Mouse (Mus musculus) heart, postnatal 14 days (tissue): Measurements from ENCODE around the gene Fam241b. TPM values are rescaled to one million over a fixed set of nuclear protein-coding genes. Genes with fewer than 3 reads are reported as not detected.

Experiments used
- DNase-seq, 2 experiments: peaks; one replicate each; pipeline ENCODE4 v3.0.0; 2021 to 2022
- intact Hi-C: fragments of 180-260 bp; cut with DNase I; formaldehyde crosslinking; loops from one replicate; pipeline ENCODE4 v1.15.1; 2025
- total RNA-seq, 2 experiments: library from RNA; stranded (reverse); gene quantifications; 2 replicates each; pipeline ENCODE4 v1.2.3; 2021

Fam241b gene
- total RNA-seq, 2 experiments from 2014 or later, result 0.93 to 1.1 TPM

GRCm38 (mm10) chr10:62135696-62136470 is 7.8 kb downstream of the Fam241b start:
- intact Hi-C loops, result no loop called here
- DNase-seq, result no peak

- intact Hi-C loops, result no loop called here
- peak in 1 of 2 experiments; percentile 5 for DNase-seq
Observed at GRCm38 (mm10) chr10:62132691-62133281, 10.9 kb downstream of the Fam241b start, which contains the start of gene Neurog3. TSS of gene Neurog3 (plus strand) at chr10:62133090.

- intact Hi-C loops, result no loop called here
Observed at GRCm38 (mm10) chr10:62128316-62128951, 15.3 kb downstream of the Fam241b start.

GRCm38 (mm10) chr10:62127711-62128231 is 15.9 kb downstream of the Fam241b start:
- intact Hi-C loops, result no loop called here

More at GRCm38 (mm10) chr10:62128316-62128951, 15.3 kb downstream of the Fam241b start:
- no peak for DNase-seq

GRCm38 (mm10) chr10:62127137-62127536 is 16.6 kb downstream of the Fam241b start:
- intact Hi-C loops, result no loop called here
- no peak for DNase-seq

More at GRCm38 (mm10) chr10:62127711-62128231, 15.9 kb downstream of the Fam241b start:
- peak in 1 of 2 experiments; percentile 6 for DNase-seq

GRCm38 (mm10) chr10:62113865-62114647 is 29.7 kb downstream of the Fam241b start:
- intact Hi-C loops, result no loop called here

GRCm38 (mm10) chr10:62111207-62111576 is 32.5 kb downstream of the Fam241b start:
- intact Hi-C loops, result no loop called here
- DNase-seq, result no peak

More at GRCm38 (mm10) chr10:62113865-62114647, 29.7 kb downstream of the Fam241b start:
- DNase-seq, result no peak

GRCm38 (mm10) chr10:62110504-62111206 is 33.1 kb downstream of the Fam241b start:
- DNase-seq, result peak; percentile 80 to 87
- intact Hi-C loops, result no loop called here

GRCm38 (mm10) chr10:62107048-62107447 is 36.7 kb downstream of the Fam241b start:
- DNase-seq, result no peak
- intact Hi-C loops, result no loop called here

- DNase-seq, result peak; percentile 66 to 76
- intact Hi-C loops, result loop anchor here (1.0 kb wide), 1 partner anchor 78 kb away; no protein-coding TSS in a partner anchor
Observed at GRCm38 (mm10) chr10:62104835-62105576, 38.7 kb downstream of the Fam241b start.

GRCm38 (mm10) chr10:62101504-62102439 is 41.9 kb downstream of the Fam241b start:
- intact Hi-C loops, result loop anchor here (1.0 to 2.0 kb wide), 5 partner anchors 47 to 263 kb away; no protein-coding TSS in a partner anchor
- DNase-seq, result peak; percentile 70 to 84

GRCm38 (mm10) chr10:62099749-62100403 is 43.8 kb downstream of the Fam241b start:
- intact Hi-C loops, result no loop called here
- DNase-seq, result no peak

- intact Hi-C loops, result no loop called here
- DNase-seq, result no peak
Observed at GRCm38 (mm10) chr10:62094401-62094800, 49.3 kb downstream of the Fam241b start.

- intact Hi-C loops, result no loop called here
- no peak for DNase-seq
Observed at GRCm38 (mm10) chr10:62093903-62094302, 49.8 kb downstream of the Fam241b start.

GRCm38 (mm10) chr10:62089486-62089885 is 54.2 kb downstream of the Fam241b start:
- no peak for DNase-seq
- intact Hi-C loops, result no loop called here

GRCm38 (mm10) chr10:62089071-62089470 is 54.6 kb downstream of the Fam241b start:
- intact Hi-C loops, result no loop called here
- DNase-seq, result no peak

- intact Hi-C loops, result no loop called here
- no peak for DNase-seq
Observed at GRCm38 (mm10) chr10:62088411-62088810, 55.3 kb downstream of the Fam241b start.
